Mouse (Mus musculus) embryonic fibroblast, embryonic 13.5 days (primary cell): ENCODE results near the gene Tmem165.

ENCODE experiments used
- CTCF ChIP-seq: IDR thresholded peaks from 2 replicates; pipeline ENCODE4 v1.5.1; 2011; ENCODE audit warnings: mild to moderate bottlenecking, control low read depth, low read length, moderate library complexity, borderline replicate concordance; ENCODE audit not compliant: insufficient read depth
- POLR2A ChIP-seq: IDR thresholded peaks from 2 replicates; pipeline ENCODE4 v1.6.1; 2011; ENCODE audit warnings: low read depth, mild to moderate bottlenecking, control low read depth, low read length, moderate library complexity

DNA sequence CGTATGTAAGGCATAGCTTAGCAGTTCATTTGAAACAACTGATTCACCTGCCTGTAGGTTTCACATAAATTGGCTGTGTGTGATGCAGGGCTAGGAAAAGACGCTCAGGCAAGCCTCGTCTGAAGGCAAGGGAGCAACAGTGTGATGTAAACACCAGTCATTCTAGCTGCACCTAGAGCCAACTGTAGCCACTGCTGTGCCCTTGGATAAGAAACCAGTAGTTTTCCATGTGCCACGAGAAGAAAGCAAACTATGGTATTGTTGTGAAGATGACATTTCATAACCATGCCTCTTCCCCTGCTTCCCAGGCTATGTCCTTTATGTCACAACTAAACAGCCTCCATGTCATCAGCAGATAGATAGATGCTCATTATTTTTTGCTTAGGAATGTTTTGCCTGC, 40.3 kb upstream of the Tmem165 start:
- TF ChIP-seq POLR2A (no peak), CTCF (no peak)
